Mouse (Mus musculus) right cerebral cortex, adult 2 months (tissue): Measurements from ENCODE around the gene Mas1.

Experiments used
- DNase-seq, 2 experiments: peaks; one replicate each; pipeline ENCODE4 v3.0.0; 2021 to 2022; ENCODE audit warnings: low spot score in 2 of 2

The Mas1 gene

GRCm38 (mm10) chr17:12830351-12830750, 37.6 kb downstream of the Mas1 start:
- DNase-seq = no peak

DNA sequence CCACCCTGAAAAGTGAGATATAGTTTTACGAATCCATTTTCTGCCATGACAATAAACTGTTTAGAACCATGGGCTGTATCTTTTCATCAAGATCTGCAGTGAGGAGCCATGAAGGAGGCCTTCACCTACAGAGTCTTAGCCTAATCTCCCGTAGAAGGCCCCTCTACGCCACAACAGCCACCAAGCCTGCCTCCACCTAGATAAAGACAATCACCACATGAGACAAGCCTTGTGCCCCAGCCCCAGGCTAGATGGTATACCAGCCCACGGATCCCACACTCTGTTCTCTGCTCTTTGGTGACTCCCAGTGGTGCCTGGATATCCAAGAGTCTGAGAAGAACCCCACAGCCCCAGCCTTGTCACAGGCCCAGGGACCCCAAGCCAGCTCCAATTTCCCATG, 52.1 kb downstream of the Mas1 start:
- DNase-seq = no peak

GRCm38 (mm10) chr17:12814502-12814901, 53.4 kb downstream of the Mas1 start:
- no peak for DNase-seq

DNA sequence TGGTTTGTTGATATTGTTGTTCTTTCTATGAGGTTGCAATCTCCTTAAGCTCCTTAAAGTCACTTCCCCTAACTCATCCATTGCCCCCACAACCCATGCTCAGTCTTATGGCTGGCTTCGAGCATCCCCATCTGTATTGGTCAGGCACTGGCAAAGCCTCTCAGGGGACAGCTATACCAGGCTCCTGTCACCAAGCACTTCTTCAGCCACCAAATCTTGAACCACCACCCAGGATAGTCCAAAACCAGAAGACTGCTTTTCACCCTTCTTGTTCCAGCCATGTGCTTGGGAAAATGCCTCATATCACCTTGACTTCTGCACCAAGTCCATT, 57.0 kb downstream of the Mas1 start:
- DNase-seq = no peak

DNA sequence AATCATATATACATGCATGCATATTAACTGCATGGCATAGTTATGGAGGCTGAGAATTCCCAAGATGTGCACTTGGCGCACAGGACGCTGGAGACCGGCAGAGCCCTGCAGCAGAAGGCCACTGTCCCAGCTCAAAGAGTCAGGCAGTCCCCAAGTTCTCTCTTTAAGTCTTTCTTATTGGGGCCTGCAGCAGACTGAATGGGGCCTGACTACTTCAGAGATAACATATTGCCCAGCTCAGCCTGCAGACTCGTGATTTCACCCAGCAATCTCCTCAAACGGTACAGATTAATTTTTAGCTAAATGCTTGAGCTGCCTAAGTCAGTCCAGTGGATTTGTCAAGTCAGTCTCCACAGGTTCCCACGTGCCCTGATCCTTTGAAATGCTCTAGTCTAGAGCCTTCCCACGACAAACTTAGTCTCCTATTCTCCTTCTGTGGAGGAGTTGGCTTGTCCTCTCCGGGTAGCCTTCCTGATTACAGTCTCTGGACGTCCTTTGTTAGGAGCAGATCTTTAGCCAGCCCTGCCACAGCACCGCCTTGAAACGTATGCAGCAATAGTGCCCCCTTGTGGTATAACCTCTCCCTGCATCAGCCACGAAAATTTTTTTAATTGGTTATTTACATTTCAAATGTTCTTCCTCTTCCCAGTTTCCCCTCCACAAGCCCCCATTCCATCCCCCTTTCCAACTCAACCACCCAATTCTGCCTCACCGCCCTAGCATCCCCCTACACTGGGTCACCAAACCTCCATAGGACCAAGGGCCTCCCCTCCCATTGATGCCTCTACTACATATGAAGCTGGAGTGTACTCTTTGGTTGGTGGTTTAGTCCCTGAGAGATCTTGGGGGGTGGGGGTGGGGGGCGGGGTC, 57.6 kb downstream of the Mas1 start:
- DNase-seq = peak; percentile 70 to 72

DNA sequence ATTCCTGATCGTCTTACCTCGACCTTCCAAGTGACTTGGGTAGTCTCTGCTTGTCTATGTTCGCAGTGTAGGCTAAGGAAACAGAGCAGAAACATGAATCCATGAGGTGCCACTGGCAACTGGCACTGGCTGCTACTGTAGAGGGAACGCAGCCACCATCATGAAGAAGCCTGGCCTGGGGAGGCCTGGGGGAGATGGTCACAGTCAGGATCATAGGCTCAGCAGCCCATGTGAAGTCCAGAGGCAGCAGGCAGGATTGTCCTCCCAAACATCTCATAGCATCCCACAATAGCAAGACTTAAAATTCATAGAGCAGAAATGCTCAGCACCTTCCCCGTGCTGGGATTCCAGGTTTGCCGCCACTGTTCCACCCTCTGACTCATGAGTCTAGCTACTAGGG, 59.1 kb downstream of the Mas1 start:
- DNase-seq = no peak

- DNase-seq = no peak
These were observed 63.1 kb downstream of the Mas1 start for GRCm38 (mm10) chr17:12804584-12805445.

DNA sequence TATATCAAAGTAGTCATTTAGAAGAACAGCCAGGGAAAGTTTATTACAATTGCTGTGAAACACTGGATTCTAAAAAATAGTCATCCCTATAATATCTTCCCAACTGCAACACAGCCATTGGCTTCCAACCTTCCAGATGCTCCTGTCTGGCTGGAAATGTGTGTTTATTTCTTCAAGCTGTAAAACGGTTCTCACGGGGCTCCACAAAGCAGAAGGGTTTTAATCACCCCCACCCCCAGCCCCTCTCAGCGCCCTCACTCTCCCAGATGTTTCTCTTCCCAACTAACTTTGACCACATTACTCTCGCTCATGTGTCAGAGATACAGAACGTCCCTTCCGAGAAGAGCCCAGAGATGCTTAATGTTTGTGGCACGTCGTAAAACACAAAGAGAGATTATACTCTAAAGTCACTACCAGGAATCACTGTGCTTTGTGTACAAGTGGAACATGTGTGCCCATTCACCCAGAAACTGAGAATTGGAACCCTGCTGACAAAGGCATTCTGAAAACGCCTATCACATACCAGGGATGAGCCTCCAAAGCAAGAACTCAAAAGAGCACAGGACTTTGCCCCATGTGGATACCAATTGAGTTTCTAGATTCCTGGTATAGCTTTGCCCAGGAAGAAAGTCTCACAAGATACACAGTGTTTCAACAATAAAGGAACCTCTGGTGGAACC, 65.9 kb downstream of the Mas1 start:
- DNase-seq = no peak

GRCm38 (mm10) chr17:12799368-12800275, 68.3 kb downstream of the Mas1 start:
- no peak for DNase-seq

GRCm38 (mm10) chr17:12798571-12798970, 69.4 kb downstream of the Mas1 start:
- no peak for DNase-seq

DNA sequence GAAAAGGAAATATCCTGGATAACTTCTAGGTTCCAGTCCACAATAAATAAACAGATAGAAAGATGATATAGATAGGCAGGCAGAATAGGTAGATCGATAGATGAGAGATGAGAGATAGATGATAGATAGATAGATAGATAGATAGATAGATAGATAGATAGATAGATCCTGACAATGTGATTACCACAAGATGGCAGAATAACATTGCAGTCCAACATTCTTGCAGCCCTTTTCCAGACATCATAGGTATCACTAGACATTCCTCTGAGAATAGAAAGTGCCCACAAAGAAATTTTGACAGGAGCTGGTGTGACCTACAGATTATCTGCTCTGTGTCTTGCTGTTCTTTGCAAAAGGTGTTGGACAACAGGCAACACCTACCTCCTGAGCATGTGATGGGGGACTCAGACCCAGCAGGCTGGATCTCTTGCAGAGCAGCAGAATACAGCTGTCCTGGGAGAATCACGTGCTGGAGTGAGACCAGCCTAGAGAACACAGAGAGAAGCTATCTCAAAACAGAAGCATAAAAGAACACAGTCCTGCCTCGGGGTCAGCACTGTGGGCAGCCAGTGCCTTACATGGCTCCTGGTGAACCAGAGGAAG, 70.4 kb downstream of the Mas1 start:
- DNase-seq = peak in 1 of 2 experiments; percentile 8

- no peak for DNase-seq
These were observed 71.3 kb downstream of the Mas1 start for GRCm38 (mm10) chr17:12796633-12797032.

DNA sequence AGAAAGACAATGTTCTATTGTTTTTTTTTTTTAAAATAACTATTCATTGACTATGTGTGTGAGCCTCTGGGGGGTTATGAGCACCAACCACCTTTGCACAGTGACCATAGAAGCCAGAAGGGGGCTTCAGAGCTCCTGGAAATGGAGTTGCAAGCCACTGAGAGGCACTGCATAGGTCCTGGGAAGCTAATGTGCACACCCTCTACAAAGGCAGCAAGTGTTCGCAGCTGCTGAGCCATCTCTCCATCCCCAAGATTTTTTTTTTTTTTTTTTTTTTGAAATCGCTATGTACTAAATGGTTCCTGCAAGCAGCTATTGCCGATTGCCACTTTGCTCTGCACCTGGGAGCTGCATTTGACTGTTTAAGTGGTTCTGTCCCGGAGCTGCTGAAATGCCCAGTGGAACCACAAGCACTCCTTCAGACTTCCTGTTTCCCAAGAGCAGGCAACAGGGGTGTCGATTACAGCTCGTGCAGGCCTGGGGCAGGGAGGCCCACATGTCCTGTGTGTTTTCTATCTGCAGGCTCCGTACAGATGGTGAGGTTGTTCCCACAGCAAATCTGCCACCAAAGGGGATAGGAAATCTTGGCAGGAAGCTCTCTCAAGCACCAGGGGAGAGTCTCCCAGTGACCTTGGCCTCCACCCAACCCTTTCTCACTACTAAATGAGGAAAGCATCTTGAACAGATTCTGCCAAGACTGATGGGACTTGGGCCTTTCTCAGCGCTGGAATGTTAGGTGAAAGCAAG, 74.1 kb downstream of the Mas1 start:
- peak in 1 of 2 experiments; percentile 9 for DNase-seq

DNA sequence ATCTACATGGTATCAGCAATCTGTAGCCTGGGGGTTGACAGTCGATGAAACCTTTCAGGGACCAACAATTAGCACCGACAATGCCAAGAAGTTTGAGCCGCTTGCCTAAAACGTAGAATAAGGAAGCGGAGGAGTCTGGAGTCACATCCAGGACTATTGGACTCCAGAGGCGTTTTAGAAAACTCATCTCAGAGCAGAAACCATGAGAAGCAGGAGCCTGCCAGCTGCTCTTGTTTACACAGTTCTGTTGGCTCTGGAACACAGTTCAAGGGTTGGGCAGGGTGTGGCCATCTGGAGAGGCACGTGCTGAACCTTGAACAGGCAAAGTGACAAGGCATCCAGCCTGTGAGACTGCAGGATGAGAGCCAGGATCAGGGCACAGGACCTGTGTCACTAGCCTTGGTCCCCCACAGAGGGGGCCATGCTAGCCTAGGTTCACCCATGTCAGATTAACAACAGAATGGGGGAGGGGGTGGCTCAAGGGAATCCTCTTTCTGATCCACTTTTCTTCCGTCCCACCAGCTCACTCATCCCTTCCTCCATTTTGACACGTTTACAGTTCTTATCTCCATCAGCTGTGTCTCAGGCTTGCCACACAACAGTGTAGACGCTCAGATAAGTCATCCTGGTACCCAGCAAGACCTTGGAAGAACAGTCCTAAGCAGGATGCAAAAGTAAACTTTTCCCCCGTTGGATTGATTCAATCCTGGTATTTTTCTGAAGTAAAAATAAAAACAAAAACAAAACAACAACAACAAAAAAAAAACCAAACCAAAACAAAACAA, 75.3 kb downstream of the Mas1 start:
- no peak for DNase-seq

DNA sequence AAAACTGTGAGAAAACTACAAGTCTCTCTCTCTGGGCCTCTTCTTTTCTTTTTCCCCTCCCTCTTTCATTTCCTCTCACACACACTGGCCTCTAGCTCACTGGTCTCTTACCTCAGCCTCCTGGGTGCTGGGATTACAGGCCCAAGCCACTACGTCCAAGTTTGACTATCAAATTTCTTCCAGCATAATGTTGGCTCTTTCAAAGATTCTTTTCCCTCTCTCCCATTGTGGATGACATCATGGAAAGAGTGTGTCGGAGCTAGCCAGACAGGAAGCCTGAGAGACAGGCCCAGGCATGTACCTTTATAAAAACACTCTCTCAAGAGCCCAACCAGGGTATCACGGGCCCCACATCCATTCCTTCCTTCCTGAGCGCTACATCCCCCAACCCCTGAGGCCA, 76.5 kb downstream of the Mas1 start:
- DNase-seq = no peak

- DNase-seq = no peak
These were observed 76.9 kb downstream of the Mas1 start for GRCm38 (mm10) chr17:12791079-12791406.
